Mouse (Mus musculus) ES-E14 (cell line): Measurements from ENCODE around the gene Lrmda. TPM values are rescaled to one million over a fixed set of nuclear protein-coding genes. Genes with fewer than 3 reads are reported as not detected.

ENCODE experiments used
- DNase-seq: peaks from one replicate; pipeline ENCODE4 v3.0.0-alpha.2; 2013; ENCODE audit warnings: low read depth, low spot score
- H3K27ac ChIP-seq: 2 replicates; pipeline ENCODE4 v1.5.1; 2012; ENCODE audit warnings: low read depth, mild to moderate bottlenecking, low read length, moderate library complexity, mixed read lengths; ENCODE audit not compliant: poor library complexity, insufficient read depth, severe bottlenecking
- H3K36me3 ChIP-seq: 2 replicates; pipeline ENCODE4 v1.6.1; 2012; ENCODE audit warnings: mild to moderate bottlenecking, low read length, moderate library complexity, mixed read lengths; ENCODE audit not compliant: control insufficient read depth, poor library complexity, insufficient read depth, severe bottlenecking
- H3K4me1 ChIP-seq, 2 experiments: fragments of 150-350 bp in 1 of 2; sonication (generic) in 1 of 2; 2 replicates each; pipeline ENCODE4 v1.6.1; 2012; ENCODE audit warnings: low read length in 2 of 2, mild to moderate bottlenecking in 1 of 2, mixed read lengths in 1 of 2; ENCODE audit not compliant: control insufficient read depth in 2 of 2, insufficient read depth in 2 of 2, poor library complexity in 1 of 2
- H3K4me3 ChIP-seq, 2 experiments: fragments of 150-350 bp in 1 of 2; sonication (generic) in 1 of 2; 2 replicates each; pipeline ENCODE4 v1.5.1; 2012; ENCODE audit warnings: low read length in 2 of 2, low read depth in 1 of 2, mild to moderate bottlenecking in 1 of 2, mixed read lengths in 1 of 2; ENCODE audit not compliant: insufficient read depth in 1 of 2, poor library complexity in 1 of 2, severe bottlenecking in 1 of 2
- H3K9ac ChIP-seq: 2 replicates; pipeline ENCODE4 v1.6.1; 2012; ENCODE audit warnings: low read depth, mild to moderate bottlenecking, low read length, mixed read lengths; ENCODE audit not compliant: poor library complexity, insufficient read depth, severe bottlenecking
- H3K9me3 ChIP-seq: fragments of 150-350 bp; sonication (generic); 2 replicates; pipeline ENCODE4 v1.6.1; 2012; ENCODE audit warnings: low read depth, mild to moderate bottlenecking, low read length; ENCODE audit not compliant: control insufficient read depth, insufficient read depth
- CHD2 ChIP-seq: IDR thresholded peaks from 2 replicates; pipeline ENCODE4 v1.6.1; 2014; ENCODE audit warnings: mild to moderate bottlenecking, low read depth, low read length, inconsistent platforms
- HCFC1 ChIP-seq: IDR thresholded peaks from 2 replicates; pipeline ENCODE4 v1.6.1; 2012; ENCODE audit warnings: low read length, inconsistent platforms, borderline replicate concordance; ENCODE audit not compliant: insufficient read depth
- MAFK ChIP-seq: IDR thresholded peaks from 2 replicates; pipeline ENCODE4 v1.6.1; 2014; ENCODE audit warnings: mild to moderate bottlenecking, low read depth, low read length, inconsistent platforms; ENCODE audit not compliant: insufficient read depth
- ZC3H11A ChIP-seq: IDR thresholded peaks from 2 replicates; pipeline ENCODE4 v1.6.1; 2012; ENCODE audit warnings: low read depth, mild to moderate bottlenecking, inconsistent platforms, low read length, borderline replicate concordance
- ZNF384 ChIP-seq: IDR thresholded peaks from 2 replicates; pipeline ENCODE4 v1.6.1; 2012; ENCODE audit warnings: low read depth, low read length, inconsistent platforms
- in situ Hi-C, 2 experiments: fragments of 600-800 bp; cut with MboI; formaldehyde crosslinking; loops; one replicate each; pipeline ENCODE4 v1.15.1; 2025; ENCODE audit warnings: low sequenced_read_pairs in 2 of 2, inconsistent platforms in 1 of 2; ENCODE audit not compliant: unreplicated experiment in 2 of 2
- total RNA-seq: library from RNA; depleted of rRNA; stranded (reverse); fragments of 300-350 nt; gene quantifications from 2 replicates; pipeline ENCODE4 v1.2.3, GENCODE M21; 2012; rRNA removed

Gene Lrmda
- total RNA-seq, 1 experiment: 0.22 TPM

DNA sequence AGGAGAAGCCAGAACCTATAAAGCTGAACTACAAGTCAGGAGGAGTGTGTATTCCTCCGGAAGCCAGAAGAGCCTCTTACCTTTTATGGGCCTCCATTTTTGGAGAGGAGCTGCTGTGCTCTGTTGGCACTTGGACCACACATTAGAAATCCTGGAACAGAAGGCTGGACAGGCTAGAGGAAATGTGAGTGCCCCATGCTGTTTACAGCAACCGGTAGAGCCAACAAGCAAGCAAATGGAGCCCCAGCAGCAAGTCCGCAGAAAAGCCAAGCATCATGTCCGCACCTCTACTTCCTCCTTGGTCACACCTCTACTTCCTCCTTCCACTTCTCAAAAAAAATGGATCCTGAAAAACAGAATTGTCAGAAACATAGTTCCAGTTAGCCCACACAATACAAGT lies 1073.8 kb downstream of the Lrmda start:
- in situ Hi-C loops: no loop called here
- DNase-seq: no peak
- Histone ChIP-seq H3K9me3 (no peaks in the 10 kb centered on the region), H3K4me3 (no peak overlapping the region), H3K36me3 (no peaks in the 10 kb centered on the region), H3K9ac (no peak overlapping the region), H3K4me1 (no peaks in the 10 kb centered on the region), H3K27ac (no peak overlapping the region)
- TF ChIP-seq ZC3H11A: no peak

DNA sequence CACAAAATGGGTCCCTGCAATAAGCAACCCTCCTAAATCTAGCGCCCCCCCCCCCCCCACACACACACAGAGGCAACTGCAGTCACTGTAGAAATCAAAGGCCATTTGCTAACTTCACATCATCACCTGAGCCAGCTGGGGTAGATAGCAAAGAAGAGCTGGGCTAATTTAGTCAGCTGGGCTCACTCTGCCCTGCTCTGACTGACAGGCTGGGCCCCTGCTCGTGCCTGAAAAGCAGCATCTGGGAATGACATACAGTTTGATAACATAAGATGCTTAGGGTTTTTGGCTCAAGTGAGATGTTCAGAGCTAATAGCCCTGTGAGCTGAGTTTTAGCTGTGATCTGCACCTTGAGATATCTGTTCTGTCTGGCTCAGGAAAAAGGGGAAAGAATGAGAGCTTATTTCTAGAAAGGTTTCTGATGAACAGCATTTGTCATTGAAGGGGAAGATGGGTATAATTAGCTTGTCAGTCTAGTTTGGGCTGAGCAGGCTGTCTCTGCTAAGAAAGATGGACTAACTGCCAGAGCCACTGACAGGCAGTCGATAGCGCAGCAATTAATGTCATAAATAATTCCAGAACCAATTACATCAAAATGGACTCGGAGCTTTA lies 1075.1 kb downstream of the Lrmda start:
- no peaks in the 10 kb centered on the region for H3K36me3 ChIP-seq
- no peak for DNase-seq
- H3K9ac ChIP-seq: no peak overlapping the region
- in situ Hi-C loops: no loop called here
- no peak overlapping the region for H3K27ac ChIP-seq
- H3K4me3 ChIP-seq: no peak overlapping the region
- TF ChIP-seq MAFK (no peak), ZNF384 (no peak), ZC3H11A (no peak), HCFC1 (no peak), CHD2 (no peak)
- no peaks in the 10 kb centered on the region for H3K9me3 ChIP-seq
- H3K4me1 ChIP-seq: no peaks in the 10 kb centered on the region

- in situ Hi-C loops: no loop called here
- no peaks in the 10 kb centered on the region for H3K4me1 ChIP-seq
- no peak overlapping the region for H3K9ac ChIP-seq
- TF ChIP-seq ZNF384: no peak
- no peak for TF ChIP-seq ZC3H11A
- TF ChIP-seq HCFC1: no peak
- TF ChIP-seq MAFK: no peak
- TF ChIP-seq CHD2: no peak
- H3K36me3 ChIP-seq: no peaks in the 10 kb centered on the region
- no peak overlapping the region for H3K27ac ChIP-seq
- no peak for DNase-seq
- no peaks in the 10 kb centered on the region for H3K9me3 ChIP-seq
- no peak overlapping the region for H3K4me3 ChIP-seq
Observed at GRCm38 (mm10) chr14:23095158-23096016, 1075.9 kb downstream of the Lrmda start.

DNA sequence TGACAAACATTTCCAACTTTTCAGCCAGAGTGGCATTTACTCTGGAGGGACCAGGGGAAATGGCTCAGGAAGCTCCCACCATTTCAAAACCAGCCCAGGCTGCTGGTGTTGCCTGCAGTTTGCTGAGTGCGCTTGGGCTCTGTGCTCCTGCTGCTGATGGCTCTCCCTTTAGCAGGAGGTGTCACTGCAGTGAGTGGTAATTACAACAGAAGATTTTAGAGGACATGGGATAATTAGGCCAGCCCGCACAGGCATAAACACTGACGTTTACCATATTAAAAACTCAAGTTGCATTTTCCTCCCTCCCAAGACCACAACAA lies 1076.5 kb downstream of the Lrmda start:
- no peaks in the 10 kb centered on the region for H3K9me3 ChIP-seq
- in situ Hi-C loops: no loop called here
- H3K4me3 ChIP-seq: no peak overlapping the region
- H3K4me1 ChIP-seq: no peaks in the 10 kb centered on the region
- TF ChIP-seq HCFC1: no peak
- TF ChIP-seq ZC3H11A: no peak
- no peak overlapping the region for H3K27ac ChIP-seq
- no peaks in the 10 kb centered on the region for H3K36me3 ChIP-seq
- no peak overlapping the region for H3K9ac ChIP-seq
- DNase-seq: no peak

DNA sequence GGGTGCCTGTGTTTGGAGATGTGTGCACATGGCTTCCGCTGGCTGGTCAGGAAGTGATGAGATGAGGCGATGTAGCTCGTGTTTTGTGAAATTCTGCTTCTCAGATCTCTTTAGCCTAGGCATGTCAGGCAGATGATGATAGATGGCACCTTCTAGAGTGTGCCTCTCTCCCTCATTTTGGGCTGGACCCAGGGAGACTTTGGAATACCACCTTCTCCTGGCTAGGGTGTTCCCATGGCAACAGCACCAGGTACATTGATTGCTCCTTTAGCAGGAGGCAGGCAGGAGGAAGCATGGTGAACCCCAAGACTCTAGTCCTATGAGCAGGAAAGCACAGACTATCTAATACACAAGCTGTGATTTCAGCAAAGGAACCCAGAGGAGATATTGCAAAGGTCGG lies 1076.9 kb downstream of the Lrmda start:
- H3K36me3 ChIP-seq: no peaks in the 10 kb centered on the region

More for the DNA sequence above, 1076.9 kb downstream of the Lrmda start:
- no peak overlapping the region for H3K9ac ChIP-seq
- H3K9me3 ChIP-seq: no peaks in the 10 kb centered on the region
- no peak overlapping the region for H3K27ac ChIP-seq
- no peak for DNase-seq
- no peaks in the 10 kb centered on the region for H3K4me1 ChIP-seq
- H3K4me3 ChIP-seq: no peak overlapping the region
- no peak for TF ChIP-seq ZC3H11A
- no peak for TF ChIP-seq HCFC1
- TF ChIP-seq ZNF384: no peak
- no peak for TF ChIP-seq CHD2
- TF ChIP-seq MAFK: no peak
- in situ Hi-C loops: no loop called here

Other genes starting within 250 kb of the Lrmda start
- gene Vdac2, start 194.5 kb upstream of the Lrmda start, total RNA-seq: 251 and 305 TPM in 2 replicates
- gene Comtd1, start 170.7 kb upstream of the Lrmda start, total RNA-seq: 36.6 and 88.5 TPM in 2 replicates
- gene Zfp503, start 30.1 kb upstream of the Lrmda start, total RNA-seq: 0.21 and 1.2 TPM in 2 replicates